Mouse (Mus musculus): Measurements from ENCODE around the gene Olfr152.

DNA sequence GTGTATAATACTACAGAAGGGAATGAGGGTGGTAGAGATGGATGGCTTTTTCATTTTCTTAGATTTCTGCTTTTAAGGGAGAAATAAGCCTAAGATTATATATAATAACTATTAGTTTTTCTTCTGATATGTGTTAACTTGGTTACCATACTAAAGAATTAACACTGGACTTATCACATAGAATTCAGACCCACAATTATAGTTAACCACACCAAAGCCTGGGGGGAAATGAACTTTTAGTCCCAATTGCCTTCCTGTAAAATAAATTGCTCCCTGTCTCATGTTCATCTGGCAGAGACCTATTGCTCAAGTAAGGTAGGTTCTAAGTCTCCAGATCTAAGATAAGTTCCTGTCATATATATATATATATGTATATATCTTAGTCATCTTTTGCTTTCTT lies 21.0 kb downstream of the Olfr152 start, which contains the start of gene Olfr1143:
- no peak for TF ChIP-seq CTCF (IDR thresholded peaks at IDR 0.05 in 2 of 3, conservative IDR thresholded peaks at IDR 0.05 in 1 of 3; ENCODE audit: control insufficient read depth in 1 of 3, insufficient read depth in 1 of 3, low read depth in 2 of 3, low read length in 3 of 3, poor library complexity in 1 of 3, severe bottlenecking in 1 of 3)
- TF ChIP-seq EP300 (IDR thresholded peaks at IDR 0.05; ENCODE audit: low read depth in 1 of 2, low read length in 2 of 2) = no peak

Data from MEL (cell line).